Mouse (Mus musculus) kidney, adult 18-20 months (tissue): ENCODE data around the gene Fam104a.

ENCODE experiments used
- DNase-seq: peaks from one replicate; pipeline ENCODE4 v3.0.0; 2021

Fam104a gene

DNA sequence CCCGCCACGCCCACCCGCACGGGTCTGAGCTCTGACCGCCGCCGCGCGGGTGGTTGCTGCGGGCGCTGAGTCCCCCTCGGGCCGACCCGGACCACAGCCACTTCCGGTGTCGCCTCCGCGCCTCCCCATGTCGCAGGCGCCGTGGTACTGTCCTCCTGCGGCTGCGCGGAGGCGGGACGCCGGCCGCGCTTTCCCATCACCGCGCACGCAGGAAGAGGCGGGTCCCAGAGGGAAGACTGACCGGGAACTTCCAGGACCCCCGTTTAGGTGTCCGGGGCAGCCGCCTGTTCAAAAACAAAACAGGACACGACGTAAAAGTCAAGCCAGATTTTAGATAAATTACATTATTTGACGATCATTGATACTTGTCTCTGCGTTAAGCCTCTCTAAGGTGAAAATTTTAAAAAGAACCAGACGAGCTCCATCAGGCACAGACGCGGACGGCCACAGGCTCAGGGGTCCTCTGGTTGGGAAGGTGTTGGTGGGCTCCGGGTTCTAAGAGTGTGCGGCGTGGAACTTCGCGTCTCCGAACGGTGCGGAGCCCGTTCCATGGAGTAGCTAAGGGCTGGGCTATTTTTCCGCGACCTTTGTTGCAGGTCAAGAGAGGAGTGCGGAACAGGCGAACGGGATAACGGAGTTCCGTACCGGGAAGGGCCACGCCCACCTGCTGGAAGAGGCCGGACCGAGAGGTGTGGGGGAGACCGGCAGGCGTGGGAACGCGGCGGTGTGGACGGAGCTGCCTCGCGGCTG, at the start of gene Fam104a, which contains the start of gene D11Wsu47e:
TSS of gene Fam104a (minus strand) at position 199 of the 750 bp plus-strand sequence.
TSS of gene D11Wsu47e (plus strand) at position 456 of the 750 bp plus-strand sequence.
- peak; percentile 96 for DNase-seq

- no peak for DNase-seq
Observed at GRCm38 (mm10) chr11:113731945-113732612, 48.1 kb upstream of the Fam104a start.

DNA sequence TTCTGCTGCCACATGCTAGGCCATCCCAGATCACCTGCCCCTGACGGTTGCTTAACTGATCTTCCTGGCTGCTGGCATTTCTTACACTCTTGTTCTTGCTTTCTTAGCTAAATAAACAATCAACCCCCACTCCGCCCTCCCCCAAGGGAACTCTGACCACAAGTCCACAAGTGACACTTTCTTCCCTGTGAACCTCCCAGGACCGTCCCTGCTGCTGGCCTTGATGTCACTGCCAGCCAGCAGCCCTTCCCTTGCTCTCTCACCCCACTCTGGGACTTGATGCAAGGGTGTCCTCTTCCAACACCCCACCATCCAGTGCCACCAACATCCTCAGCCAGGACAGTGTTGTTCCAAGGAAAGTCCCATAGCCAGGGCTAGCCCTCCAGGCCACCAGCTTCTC, 46.9 kb upstream of the Fam104a start:
- no peak for DNase-seq

- DNase-seq: no peak
Observed at GRCm38 (mm10) chr11:113729917-113730316, 46.0 kb upstream of the Fam104a start.

- DNase-seq: no peak
Observed at GRCm38 (mm10) chr11:113729239-113729638, 45.3 kb upstream of the Fam104a start.

- no peak for DNase-seq
Observed at GRCm38 (mm10) chr11:113727992-113728391, 44.0 kb upstream of the Fam104a start.

GRCm38 (mm10) chr11:113726994-113727888, 43.3 kb upstream of the Fam104a start:
- no peak for DNase-seq

GRCm38 (mm10) chr11:113725235-113726048, 41.5 kb upstream of the Fam104a start:
- DNase-seq: no peak

DNA sequence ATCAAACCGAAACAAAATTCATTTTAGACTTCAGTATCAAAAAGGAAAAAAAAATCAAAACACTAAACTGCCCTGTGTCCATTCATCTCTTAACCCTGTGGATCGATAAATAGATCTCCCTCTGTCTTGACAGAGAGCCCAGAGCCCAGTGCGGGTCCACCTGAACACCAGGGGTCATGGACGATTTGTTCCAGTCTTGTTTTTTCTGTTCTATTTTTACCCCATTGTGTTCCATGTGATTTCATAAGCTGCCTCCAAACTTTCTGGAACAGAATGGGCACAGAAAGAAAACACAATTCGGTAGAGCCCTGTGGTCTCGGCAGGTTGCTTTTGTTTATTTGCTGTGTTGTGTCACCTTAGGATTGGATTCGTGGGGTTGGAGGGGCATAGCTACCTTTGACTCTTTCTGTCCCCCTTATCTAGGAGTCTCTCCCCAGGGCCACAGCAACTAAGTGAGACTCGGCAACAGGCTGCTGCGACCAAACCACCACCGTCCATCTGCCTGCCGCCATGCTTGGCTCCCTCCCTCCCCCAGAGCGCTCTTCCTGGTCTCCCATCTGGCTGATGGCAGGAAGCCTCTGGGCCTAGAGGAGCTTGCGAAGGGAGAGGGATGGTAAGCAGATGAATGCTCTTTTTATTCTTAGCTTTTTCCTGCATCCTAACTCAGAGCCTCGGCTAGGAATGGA, 38.6 kb upstream of the Fam104a start:
- DNase-seq: no peak

DNA sequence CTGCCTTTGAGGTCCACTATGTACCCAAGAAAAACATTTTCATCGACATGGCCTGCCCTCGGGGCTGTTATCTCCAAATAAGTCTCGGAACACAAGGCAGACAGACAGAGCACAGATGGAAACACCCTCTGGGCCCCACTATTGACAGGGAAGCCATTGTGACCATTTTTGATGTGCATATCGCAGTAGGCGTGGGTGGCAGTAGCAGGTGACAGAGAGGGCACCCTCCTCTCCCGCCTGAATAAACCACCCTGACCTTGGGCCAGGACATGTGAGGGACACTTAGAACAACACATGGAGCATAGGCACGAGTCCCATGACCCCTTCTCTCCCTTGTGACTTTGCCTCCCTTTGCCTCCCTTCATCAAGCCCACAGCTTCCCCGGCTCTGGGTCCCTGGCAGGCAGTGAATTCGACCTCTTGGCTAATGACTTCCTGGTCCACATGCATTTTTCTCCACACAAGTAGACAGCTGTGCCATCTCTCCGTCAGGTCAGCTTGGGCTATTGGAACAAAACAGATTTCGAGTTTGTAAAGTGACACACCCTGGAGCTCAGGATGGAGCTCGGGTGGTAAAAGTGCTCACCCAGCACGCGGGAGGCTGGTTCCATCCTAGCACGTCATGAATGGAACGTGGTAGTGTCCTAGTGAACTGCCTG, 33.9 kb upstream of the Fam104a start:
- DNase-seq: no peak

GRCm38 (mm10) chr11:113716132-113716531, 32.2 kb upstream of the Fam104a start:
- no peak for DNase-seq

GRCm38 (mm10) chr11:113715078-113715674, 31.2 kb upstream of the Fam104a start:
- DNase-seq: no peak

- no peak for DNase-seq
Observed at GRCm38 (mm10) chr11:113711061-113711460, 27.1 kb upstream of the Fam104a start.

GRCm38 (mm10) chr11:113710257-113710777, 26.4 kb upstream of the Fam104a start:
- no peak for DNase-seq

DNA sequence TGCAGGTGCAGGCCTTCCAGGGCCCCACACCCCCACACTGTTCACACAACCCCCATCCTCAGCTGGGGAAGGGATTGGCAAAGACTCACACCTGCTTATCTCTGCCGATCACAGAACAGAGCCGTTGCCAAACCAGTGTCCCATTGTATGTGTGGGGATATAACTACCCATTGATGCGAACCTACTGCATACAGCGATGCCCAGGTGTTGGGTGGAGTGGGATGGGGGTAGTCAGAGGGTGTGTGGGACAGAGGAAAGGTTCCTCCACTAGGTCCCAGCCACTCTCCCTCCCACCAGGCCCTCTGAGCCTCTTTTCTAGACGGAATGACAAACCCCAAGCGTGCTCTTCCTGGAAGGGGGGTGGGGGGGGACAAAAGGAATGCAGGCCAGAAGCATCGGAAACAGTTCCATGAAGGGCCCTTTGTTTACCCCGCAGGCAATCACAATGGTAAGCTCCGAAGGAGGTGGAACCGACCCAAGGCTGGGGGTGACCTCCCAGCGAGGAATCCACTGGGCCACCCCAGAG, 25.8 kb upstream of the Fam104a start, which contains the start of gene Cpsf4l:
TSS of gene Cpsf4l (minus strand) at position 287 of the 526 bp plus-strand sequence.
- DNase-seq: peak; percentile 23

DNA sequence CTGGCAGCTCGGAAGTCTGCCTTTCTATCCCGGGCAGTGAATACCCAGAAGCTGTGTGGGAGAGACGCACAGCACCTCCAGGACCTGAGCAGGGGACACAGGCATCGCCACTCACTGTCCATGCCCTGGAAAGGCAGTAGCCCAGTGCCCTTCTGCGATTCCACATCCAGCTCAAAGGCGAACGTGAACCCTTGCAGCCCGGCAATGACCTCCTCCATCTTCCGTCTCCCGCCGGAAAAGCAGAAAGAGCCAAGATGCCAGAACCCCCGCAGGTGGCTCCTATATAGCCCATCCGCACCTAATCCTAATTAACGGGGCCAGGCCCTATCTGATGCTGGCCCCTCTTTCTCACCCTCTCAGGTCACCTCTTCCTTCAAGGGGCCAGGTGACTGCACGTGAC, 25.3 kb upstream of the Fam104a start:
- no peak for DNase-seq

DNA sequence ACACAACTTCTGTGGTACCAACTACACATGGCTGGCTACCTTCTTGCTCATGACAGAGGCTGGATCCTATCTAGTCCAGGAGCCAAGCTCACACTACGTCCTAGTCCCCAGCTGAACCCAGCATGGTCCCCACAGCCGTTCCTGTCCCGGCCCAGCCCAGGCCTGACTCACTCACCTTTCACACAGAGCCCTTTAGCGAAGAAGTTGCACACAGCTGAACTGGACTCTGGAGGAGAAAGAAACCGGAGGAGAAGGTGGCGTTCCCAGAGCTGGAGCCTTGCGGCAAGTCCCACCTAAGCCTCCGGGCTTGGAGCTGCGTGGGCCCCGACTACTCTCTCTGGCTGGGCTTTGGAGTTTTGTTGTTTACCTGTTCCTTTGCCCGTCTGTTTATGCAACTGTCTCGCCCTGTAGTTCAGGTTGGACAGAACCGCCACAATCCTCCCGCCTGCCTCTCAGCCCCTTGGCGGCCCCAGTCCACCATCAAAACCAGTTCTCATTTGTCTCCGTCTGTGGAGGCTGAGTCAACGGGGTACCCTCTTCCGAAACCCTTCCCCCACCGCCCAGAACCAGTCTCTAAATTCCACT, 24.8 kb upstream of the Fam104a start:
- no peak for DNase-seq

DNA sequence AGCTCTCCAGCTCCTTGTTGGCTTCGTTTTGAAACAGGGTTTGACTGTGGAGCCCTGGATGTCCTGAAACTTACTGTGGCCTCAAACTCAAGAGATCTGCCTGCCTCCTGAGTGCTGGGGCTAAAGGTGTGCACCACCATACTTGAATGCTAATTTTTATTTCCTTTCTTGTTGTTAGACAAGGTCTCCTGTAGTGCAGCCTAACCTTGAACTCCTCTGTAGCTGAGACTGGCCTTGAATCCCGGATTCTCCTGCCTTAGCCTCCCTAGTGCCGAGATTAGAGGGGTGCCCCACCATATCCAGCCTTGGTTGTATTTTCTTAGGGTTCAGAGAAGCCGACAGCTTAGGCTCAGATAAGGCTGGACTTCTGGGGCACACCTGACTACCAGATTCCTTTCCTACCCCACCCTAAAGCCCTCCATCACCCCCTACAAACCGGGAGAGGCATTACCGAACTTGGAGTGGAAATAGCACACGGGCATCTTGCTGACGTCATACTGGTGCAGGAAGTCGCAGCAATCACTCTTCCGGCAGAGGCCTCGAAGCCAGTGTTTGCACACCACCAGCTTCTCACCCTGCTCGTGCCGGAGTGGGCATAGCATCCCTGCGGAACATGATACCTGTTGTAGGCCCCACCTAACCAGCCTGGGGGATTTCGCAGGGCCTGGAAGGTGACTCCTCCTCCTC, 22.2 kb upstream of the Fam104a start:
- no peak for DNase-seq

GRCm38 (mm10) chr11:113703758-113704157, 19.8 kb upstream of the Fam104a start:
- peak; percentile 78 for DNase-seq
